Mouse (Mus musculus): ENCODE measurements around the gene Cavin3.

- TF ChIP-seq POLR2A (IDR thresholded peaks at IDR 0.05; ENCODE audit: low read depth, low read length), result no peak
- no peak for TF ChIP-seq CTCF (conservative IDR thresholded peaks at IDR 0.05; ENCODE audit: insufficient read depth, insufficient read length, low read depth, low read length)
Measured at GRCm38 (mm10) chr7:105514561-105514960, 32.5 kb upstream of the Cavin3 start.
